Mouse (Mus musculus): ENCODE data around the gene Itsn2.
"Not testable (repeated sequence)": the region's sequence is repeated elsewhere in the genome, so short reads cannot be mapped to it uniquely, and the experiment has no call there.

Itsn2 gene

GRCm38 (mm10) chr12:4598666-4599428 lies 6.4 kb downstream of the Itsn2 start:
- DNase-seq (ENCODE audit: low read depth), result no peak

GRCm38 (mm10) chr12:4599713-4600112 lies 7.3 kb downstream of the Itsn2 start:
- no peak for DNase-seq (ENCODE audit: low read depth)

- no peak for DNase-seq (ENCODE audit: low read depth)
Observed at GRCm38 (mm10) chr12:4606625-4607024, 14.2 kb downstream of the Itsn2 start.

- DNase-seq (ENCODE audit: low read depth), result no peak
Observed at GRCm38 (mm10) chr12:4614722-4615121, 22.3 kb downstream of the Itsn2 start.

GRCm38 (mm10) chr12:4624201-4624600 lies 31.8 kb downstream of the Itsn2 start:
- DNase-seq (ENCODE audit: low read depth), result no peak

- no peak for DNase-seq (ENCODE audit: low read depth)
Observed at GRCm38 (mm10) chr12:4632957-4633356, 40.5 kb downstream of the Itsn2 start.

- DNase-seq (ENCODE audit: low read depth), result no peak
Observed at GRCm38 (mm10) chr12:4638438-4638837, 46.0 kb downstream of the Itsn2 start.

GRCm38 (mm10) chr12:4640737-4641136 lies 48.3 kb downstream of the Itsn2 start:
- DNase-seq (ENCODE audit: low read depth), result no peak

- DNase-seq (ENCODE audit: low read depth), result no peak
Observed at GRCm38 (mm10) chr12:4656813-4657212, 64.4 kb downstream of the Itsn2 start.

- no peak for DNase-seq (ENCODE audit: low read depth)
Observed at GRCm38 (mm10) chr12:4664929-4665674, 72.7 kb downstream of the Itsn2 start.

- no peak for DNase-seq (ENCODE audit: low read depth)
Observed at GRCm38 (mm10) chr12:4665675-4666037, 73.2 kb downstream of the Itsn2 start.

GRCm38 (mm10) chr12:4676336-4676735 lies 83.9 kb downstream of the Itsn2 start:
- no peak for DNase-seq (ENCODE audit: low read depth)

- peak; percentile 20 for DNase-seq (ENCODE audit: low read depth)
Observed at GRCm38 (mm10) chr12:4679971-4680370, 87.5 kb downstream of the Itsn2 start.

- no peak for DNase-seq (ENCODE audit: low read depth)
Observed at GRCm38 (mm10) chr12:4685441-4685840, 93.0 kb downstream of the Itsn2 start.

GRCm38 (mm10) chr12:4688386-4688785 lies 95.9 kb downstream of the Itsn2 start:
- no peak for DNase-seq (ENCODE audit: low read depth)

GRCm38 (mm10) chr12:4689341-4689740 lies 96.9 kb downstream of the Itsn2 start:
- DNase-seq (ENCODE audit: low read depth), result no peak

GRCm38 (mm10) chr12:4691193-4691592 lies 98.8 kb downstream of the Itsn2 start:
- no peak for DNase-seq (ENCODE audit: low read depth)

GRCm38 (mm10) chr12:4694534-4694933 lies 102.1 kb downstream of the Itsn2 start:
- DNase-seq (ENCODE audit: low read depth), result no peak

GRCm38 (mm10) chr12:4705626-4706025 lies 113.2 kb downstream of the Itsn2 start:
- not testable (repeated sequence) for DNase-seq (ENCODE audit: low read depth)

GRCm38 (mm10) chr12:4706175-4706574 lies 113.7 kb downstream of the Itsn2 start:
- no peak for DNase-seq (ENCODE audit: low read depth)

GRCm38 (mm10) chr12:4706901-4707300 lies 114.5 kb downstream of the Itsn2 start:
- DNase-seq (ENCODE audit: low read depth), result no peak

- DNase-seq (ENCODE audit: low read depth), result no peak
Observed at GRCm38 (mm10) chr12:4707488-4708017, 115.1 kb downstream of the Itsn2 start.

- DNase-seq (ENCODE audit: low read depth), result no peak
Observed at GRCm38 (mm10) chr12:4708296-4708695, 115.9 kb downstream of the Itsn2 start.

Measured in c-Kit-positive CD71-negative TER-119-negative erythroid progenitor cells, embryonic 14.5 days (primary cell).